Mouse (Mus musculus) erythroblast, embryonic 14.5 days (primary cell): Measurements from ENCODE around the gene Arl15.

Experiments used
- GATA1 ChIP-seq: IDR thresholded peaks from 2 replicates; pipeline ENCODE4 v1.6.1; 2012; ENCODE audit warnings: low read length, inconsistent platforms, mixed read lengths
- TAL1 ChIP-seq: IDR thresholded peaks from 3 replicates; pipeline ENCODE4 v1.6.1; 2012; ENCODE audit warnings: low read length, inconsistent platforms, mixed read lengths

GRCm38 (mm10) chr13:113761717-113762116 lies 32.6 kb upstream of the Arl15 start:
- no peak for TF ChIP-seq TAL1
- TF ChIP-seq GATA1 = no peak
